Mouse (Mus musculus): Measurements from ENCODE around the gene Agbl1. TPM values are rescaled to one million over a fixed set of nuclear protein-coding genes. Genes with fewer than 3 reads are reported as not detected.

The Agbl1 gene
- polyA plus RNA-seq, 1 experiment: not detected

DNA sequence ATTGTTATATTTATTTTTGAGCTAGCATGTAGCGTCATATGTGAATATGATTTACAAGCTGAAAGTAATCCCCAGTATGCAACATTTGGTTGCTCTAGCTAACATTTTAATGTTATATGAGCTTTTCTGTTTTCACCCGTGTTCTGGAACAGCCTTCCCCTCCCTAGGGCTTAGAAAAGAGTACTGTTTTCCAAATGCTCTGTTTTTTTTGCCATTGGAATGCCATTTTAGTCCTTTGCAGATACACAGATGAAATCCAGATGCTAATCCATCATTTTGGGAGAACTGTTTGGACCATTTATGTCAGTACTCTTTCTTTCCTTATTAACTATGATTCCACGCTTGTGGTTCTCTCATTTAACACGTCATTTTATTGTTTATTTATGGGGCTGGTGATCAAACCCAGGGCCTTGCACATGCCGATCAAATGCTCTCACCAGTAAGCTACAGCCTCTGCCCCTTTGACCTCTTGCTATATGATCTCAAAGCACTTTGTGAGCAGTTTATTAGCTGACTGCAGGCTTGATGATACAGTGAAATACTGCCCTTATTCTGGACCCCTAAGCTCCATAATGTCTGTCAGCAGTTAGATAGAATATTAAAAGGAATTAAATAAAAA lies 547.7 kb downstream of the Agbl1 start:
- no peaks in the 10 kb centered on the region for H3K4me1 ChIP-seq (ENCODE audit: control insufficient read depth, insufficient read depth, low read length)

DNA sequence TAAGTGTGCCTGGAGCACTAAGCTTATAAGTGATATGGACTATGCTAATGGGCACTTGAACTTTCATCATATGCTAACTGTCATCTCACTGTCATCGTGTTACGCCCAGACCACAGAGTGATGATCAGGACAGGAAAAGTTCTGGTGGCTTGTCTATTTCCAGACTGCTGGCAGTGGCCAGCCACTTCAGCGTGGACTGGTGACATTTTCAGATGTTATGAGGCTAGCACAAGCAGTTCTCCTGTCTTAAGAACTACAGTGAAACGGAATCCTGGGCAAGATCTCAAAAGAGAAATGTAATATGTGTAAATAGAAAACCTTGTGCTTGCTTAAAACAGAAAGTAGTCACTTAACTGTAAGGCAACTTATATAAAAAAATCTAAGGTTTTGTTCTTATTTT lies 550.8 kb downstream of the Agbl1 start:
- no peak overlapping the region for H3K9ac ChIP-seq (ENCODE audit: low read depth, poor library complexity, severe bottlenecking)
- H3K4me1 ChIP-seq (ENCODE audit: control insufficient read depth, insufficient read depth, low read length): no peaks in the 10 kb centered on the region
- H3K9me3 ChIP-seq (replicated peaks; ENCODE audit: control insufficient read depth, insufficient read depth, low read length, poor library complexity, severe bottlenecking): peaks cover 3% of the 10 kb centered on the region; the same call in 1 of the 2 replicates
- no peak overlapping the region for H3K27ac ChIP-seq (ENCODE audit: insufficient read depth, low read length)
- TF ChIP-seq POLR2A (IDR thresholded peaks at IDR 0.05; ENCODE audit: insufficient read depth, low read length) (no peak), EP300 (IDR thresholded peaks at IDR 0.05; ENCODE audit: insufficient read depth, low read depth, low read length) (no peak), CTCF (IDR thresholded peaks at IDR 0.05; ENCODE audit: low read depth, low read length) (no peak)
- H3K36me3 ChIP-seq (ENCODE audit: control insufficient read depth, insufficient read depth, low read length, poor library complexity, severe bottlenecking): no peaks in the 10 kb centered on the region
- no peak overlapping the region for H3K4me3 ChIP-seq (ENCODE audit: low read depth, low read length)
- no peaks in the 10 kb centered on the region for H3K27me3 ChIP-seq (ENCODE audit: control insufficient read depth, insufficient read depth, low read length, poor library complexity, severe bottlenecking)

More for the DNA sequence above, 547.7 kb downstream of the Agbl1 start:
- H3K4me3 ChIP-seq (ENCODE audit: low read depth, low read length): no peak overlapping the region
- H3K27me3 ChIP-seq (ENCODE audit: control insufficient read depth, insufficient read depth, low read length, poor library complexity, severe bottlenecking): no peaks in the 10 kb centered on the region
- H3K9ac ChIP-seq (ENCODE audit: low read depth, poor library complexity, severe bottlenecking): no peak overlapping the region
- no peaks in the 10 kb centered on the region for H3K36me3 ChIP-seq (ENCODE audit: control insufficient read depth, insufficient read depth, low read length, poor library complexity, severe bottlenecking)
- TF ChIP-seq EP300 (IDR thresholded peaks at IDR 0.05; ENCODE audit: insufficient read depth, low read depth, low read length): no peak
- TF ChIP-seq POLR2A (IDR thresholded peaks at IDR 0.05; ENCODE audit: insufficient read depth, low read length): no peak
- no peak for TF ChIP-seq CTCF (IDR thresholded peaks at IDR 0.05; ENCODE audit: low read depth, low read length)
- no peak overlapping the region for H3K27ac ChIP-seq (ENCODE audit: insufficient read depth, low read length)
- peaks cover 9% of the 10 kb centered on the region for H3K9me3 ChIP-seq (replicated peaks; ENCODE audit: control insufficient read depth, insufficient read depth, low read length, poor library complexity, severe bottlenecking)

DNA sequence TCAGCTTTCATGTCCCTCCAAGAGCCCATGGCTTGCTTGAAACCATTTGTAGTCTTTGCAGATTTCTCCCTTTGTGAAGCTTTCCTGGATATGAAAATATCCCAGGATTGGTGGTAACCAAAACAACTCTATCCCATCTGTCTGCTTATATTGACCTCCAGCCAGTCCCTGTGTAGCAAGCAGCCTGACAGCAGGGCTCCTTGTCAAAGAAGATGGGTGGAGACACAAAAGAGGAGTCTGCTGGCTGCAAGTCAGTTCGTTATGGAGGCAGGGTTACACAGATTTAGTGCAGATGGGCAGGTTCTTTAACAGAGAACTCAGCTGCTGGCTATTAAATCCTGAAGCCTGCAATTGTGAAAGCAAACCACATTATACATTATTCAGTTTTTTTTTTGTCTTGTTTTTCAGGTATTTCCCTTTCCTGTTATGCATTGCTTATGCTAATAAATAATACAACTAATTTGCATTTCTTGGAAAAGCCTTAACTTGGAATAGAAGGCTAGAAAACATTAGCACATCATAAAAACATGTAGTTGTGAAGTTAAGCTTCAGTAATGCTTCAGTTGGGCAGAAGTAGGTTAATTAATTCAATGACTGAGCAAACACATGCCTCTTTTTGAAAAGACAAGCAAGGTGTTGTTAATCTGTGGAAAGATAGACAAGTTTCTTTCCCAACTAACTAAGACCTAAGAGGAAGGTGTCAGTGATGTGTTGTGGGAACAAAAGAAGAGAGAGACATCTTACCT lies 559.0 kb downstream of the Agbl1 start:
- H3K9me3 ChIP-seq (replicated peaks; ENCODE audit: control insufficient read depth, insufficient read depth, low read length, poor library complexity, severe bottlenecking): no peaks in the 10 kb centered on the region
- TF ChIP-seq CTCF (IDR thresholded peaks at IDR 0.05; ENCODE audit: low read depth, low read length) (no peak), EP300 (IDR thresholded peaks at IDR 0.05; ENCODE audit: insufficient read depth, low read depth, low read length) (no peak), POLR2A (IDR thresholded peaks at IDR 0.05; ENCODE audit: insufficient read depth, low read length) (no peak)

DNA sequence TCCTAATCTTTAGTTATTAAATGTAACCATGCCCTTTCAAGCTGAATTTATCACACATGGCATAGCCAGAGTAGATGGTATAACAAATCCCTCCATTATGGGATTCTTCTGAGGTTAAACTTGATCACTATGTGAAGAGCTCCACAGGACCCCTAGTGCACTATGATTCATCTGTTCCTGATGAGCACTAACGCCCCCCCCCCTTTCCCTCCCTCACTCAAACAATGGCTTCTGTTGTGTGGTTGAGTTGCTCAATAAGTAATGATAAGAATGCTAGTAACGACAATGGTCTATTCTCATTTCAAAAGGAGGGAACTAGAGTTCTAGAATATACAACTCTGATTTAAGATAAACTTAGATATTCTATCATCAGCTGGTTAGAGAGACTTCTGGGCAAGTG lies 560.4 kb downstream of the Agbl1 start:
- Histone ChIP-seq H3K9ac (ENCODE audit: low read depth, poor library complexity, severe bottlenecking) (no peak overlapping the region), H3K36me3 (ENCODE audit: control insufficient read depth, insufficient read depth, low read length, poor library complexity, severe bottlenecking) (no peaks in the 10 kb centered on the region), H3K9me3 (replicated peaks; ENCODE audit: control insufficient read depth, insufficient read depth, low read length, poor library complexity, severe bottlenecking) (no peaks in the 10 kb centered on the region), H3K27me3 (ENCODE audit: control insufficient read depth, insufficient read depth, low read length, poor library complexity, severe bottlenecking) (no peaks in the 10 kb centered on the region), H3K4me3 (ENCODE audit: low read depth, low read length) (no peak overlapping the region), H3K4me1 (ENCODE audit: control insufficient read depth, insufficient read depth, low read length) (no peaks in the 10 kb centered on the region), H3K27ac (ENCODE audit: insufficient read depth, low read length) (no peak overlapping the region)
- TF ChIP-seq POLR2A (IDR thresholded peaks at IDR 0.05; ENCODE audit: insufficient read depth, low read length) (no peak), CTCF (IDR thresholded peaks at IDR 0.05; ENCODE audit: low read depth, low read length) (no peak), EP300 (IDR thresholded peaks at IDR 0.05; ENCODE audit: insufficient read depth, low read depth, low read length) (no peak)

More for the DNA sequence above, 559.0 kb downstream of the Agbl1 start:
- Histone ChIP-seq H3K4me3 (ENCODE audit: low read depth, low read length) (no peak overlapping the region), H3K4me1 (ENCODE audit: control insufficient read depth, insufficient read depth, low read length) (no peaks in the 10 kb centered on the region), H3K27me3 (ENCODE audit: control insufficient read depth, insufficient read depth, low read length, poor library complexity, severe bottlenecking) (no peaks in the 10 kb centered on the region), H3K36me3 (ENCODE audit: control insufficient read depth, insufficient read depth, low read length, poor library complexity, severe bottlenecking) (no peaks in the 10 kb centered on the region), H3K9ac (ENCODE audit: low read depth, poor library complexity, severe bottlenecking) (no peak overlapping the region), H3K27ac (ENCODE audit: insufficient read depth, low read length) (no peak overlapping the region)

DNA sequence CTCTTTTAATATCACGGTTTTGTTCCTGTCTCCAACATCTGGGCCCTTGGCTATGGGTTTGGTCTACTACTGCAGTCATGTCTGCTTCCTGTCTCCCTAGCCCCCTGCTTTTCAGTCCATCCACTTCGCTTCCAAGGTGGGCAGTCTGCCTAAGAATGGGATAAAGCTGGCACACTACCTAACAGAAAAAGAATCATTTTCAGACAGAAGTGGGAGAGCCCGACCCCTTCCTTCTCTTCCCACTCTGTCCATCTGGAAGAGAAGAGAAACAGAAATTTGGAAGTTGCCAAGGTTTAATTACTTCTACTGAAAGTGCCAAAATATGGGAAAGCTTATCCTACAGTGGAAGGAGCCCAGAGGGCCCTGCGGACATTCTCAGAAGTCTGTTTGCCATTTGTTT lies 561.6 kb downstream of the Agbl1 start:
- H3K4me3 ChIP-seq (ENCODE audit: low read depth, low read length): no peak overlapping the region
- no peaks in the 10 kb centered on the region for H3K36me3 ChIP-seq (ENCODE audit: control insufficient read depth, insufficient read depth, low read length, poor library complexity, severe bottlenecking)
- H3K27ac ChIP-seq (ENCODE audit: insufficient read depth, low read length): no peak overlapping the region
- no peaks in the 10 kb centered on the region for H3K27me3 ChIP-seq (ENCODE audit: control insufficient read depth, insufficient read depth, low read length, poor library complexity, severe bottlenecking)
- H3K9me3 ChIP-seq (replicated peaks; ENCODE audit: control insufficient read depth, insufficient read depth, low read length, poor library complexity, severe bottlenecking): no peaks in the 10 kb centered on the region
- H3K4me1 ChIP-seq (ENCODE audit: control insufficient read depth, insufficient read depth, low read length): no peaks in the 10 kb centered on the region
- H3K9ac ChIP-seq (ENCODE audit: low read depth, poor library complexity, severe bottlenecking): no peak overlapping the region
- no peak for TF ChIP-seq CTCF (IDR thresholded peaks at IDR 0.05; ENCODE audit: low read depth, low read length)
- no peak for TF ChIP-seq EP300 (IDR thresholded peaks at IDR 0.05; ENCODE audit: insufficient read depth, low read depth, low read length)
- no peak for TF ChIP-seq POLR2A (IDR thresholded peaks at IDR 0.05; ENCODE audit: insufficient read depth, low read length)

DNA sequence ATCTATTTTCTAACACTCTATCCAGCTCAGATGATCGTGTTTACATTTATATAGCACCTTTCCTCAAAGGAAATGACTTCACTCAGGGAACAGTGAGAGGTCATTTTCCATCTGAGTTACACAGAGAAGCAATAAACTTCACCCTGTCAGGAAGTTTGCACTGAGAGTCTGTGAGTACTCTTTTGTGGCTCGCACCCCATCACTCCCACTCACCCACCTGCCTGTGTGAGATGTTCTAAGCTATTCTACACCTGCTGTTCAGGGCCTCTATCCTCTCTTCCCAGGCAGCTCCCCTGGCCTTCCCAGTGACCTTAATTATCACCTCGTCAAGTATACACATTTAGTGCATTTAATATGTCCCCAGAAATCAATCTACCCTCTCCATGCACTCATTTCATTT lies 580.3 kb downstream of the Agbl1 start:
- no peaks in the 10 kb centered on the region for H3K27me3 ChIP-seq (ENCODE audit: control insufficient read depth, insufficient read depth, low read length, poor library complexity, severe bottlenecking)
- no peaks in the 10 kb centered on the region for H3K36me3 ChIP-seq (ENCODE audit: control insufficient read depth, insufficient read depth, low read length, poor library complexity, severe bottlenecking)
- H3K4me1 ChIP-seq (ENCODE audit: control insufficient read depth, insufficient read depth, low read length): no peaks in the 10 kb centered on the region
- no peaks in the 10 kb centered on the region for H3K9me3 ChIP-seq (replicated peaks; ENCODE audit: control insufficient read depth, insufficient read depth, low read length, poor library complexity, severe bottlenecking)
- H3K4me3 ChIP-seq (ENCODE audit: low read depth, low read length): no peak overlapping the region
- no peak for TF ChIP-seq CTCF (IDR thresholded peaks at IDR 0.05; ENCODE audit: low read depth, low read length)
- TF ChIP-seq POLR2A (IDR thresholded peaks at IDR 0.05; ENCODE audit: insufficient read depth, low read length): no peak
- no peak for TF ChIP-seq EP300 (IDR thresholded peaks at IDR 0.05; ENCODE audit: insufficient read depth, low read depth, low read length)
- H3K27ac ChIP-seq (ENCODE audit: insufficient read depth, low read length): no peak overlapping the region
- H3K9ac ChIP-seq (ENCODE audit: low read depth, poor library complexity, severe bottlenecking): no peak overlapping the region
